Mouse (Mus musculus): ENCODE measurements at regions not wholly inside any gene's neighbourhood (a gene's known extent, or its start where the extent isn't known, plus 50 kb on each side); places are given as distances from the start of the nearest gene placed in this dataset.
"Not testable (repeated sequence)": the region's sequence is repeated elsewhere in the genome, so short reads cannot be mapped to it uniquely, and the experiment has no call there.

DNA sequence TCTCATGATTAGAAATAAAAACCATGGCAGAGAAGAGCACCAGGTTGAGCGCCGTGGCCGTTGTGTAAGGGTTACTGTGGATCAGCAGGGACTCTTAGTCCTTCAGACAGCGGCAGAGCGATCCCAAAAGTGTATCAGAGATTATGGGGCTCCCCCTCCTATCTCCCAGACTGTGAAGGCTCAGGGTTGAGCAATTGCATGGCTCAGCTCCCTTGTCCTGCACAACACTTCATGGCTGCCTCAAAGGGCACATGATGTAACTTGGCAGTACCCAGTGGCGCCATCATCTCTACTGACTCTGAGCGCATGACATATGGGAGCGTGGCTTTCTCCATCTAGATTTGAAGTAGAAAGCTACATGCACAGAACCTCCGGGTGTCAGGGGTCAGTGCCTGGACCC lies 108.3 kb downstream of the Tcp10c start:
- not testable (repeated sequence) for H3K36me3 ChIP-seq (replicated peaks; ENCODE audit: control insufficient read depth, insufficient read depth, low read depth); H3K9ac ChIP-seq (replicated peaks); DNase-seq (ENCODE audit: low read depth in 3 of 3, low spot score in 3 of 3); H3K4me2 ChIP-seq (ENCODE audit: low read depth); H3K4me3 ChIP-seq (ENCODE audit: insufficient read depth in 1 of 2, low read depth in 2 of 2, low read length in 2 of 2); H3K9me3 ChIP-seq (ENCODE audit: control insufficient read depth, low read length); H3K27ac ChIP-seq; H3K4me1 ChIP-seq (replicated peaks; ENCODE audit: control insufficient read depth in 2 of 2, insufficient read depth in 2 of 2, low read length in 1 of 2); H3K27me3 ChIP-seq (ENCODE audit: control insufficient read depth, insufficient read depth, low read length); ATAC-seq (ENCODE audit: insufficient read depth)
- WGBS (ENCODE audit: insufficient replicate concordance) = 51% methylated on average over 2 of the region's 9 CpGs

DNA sequence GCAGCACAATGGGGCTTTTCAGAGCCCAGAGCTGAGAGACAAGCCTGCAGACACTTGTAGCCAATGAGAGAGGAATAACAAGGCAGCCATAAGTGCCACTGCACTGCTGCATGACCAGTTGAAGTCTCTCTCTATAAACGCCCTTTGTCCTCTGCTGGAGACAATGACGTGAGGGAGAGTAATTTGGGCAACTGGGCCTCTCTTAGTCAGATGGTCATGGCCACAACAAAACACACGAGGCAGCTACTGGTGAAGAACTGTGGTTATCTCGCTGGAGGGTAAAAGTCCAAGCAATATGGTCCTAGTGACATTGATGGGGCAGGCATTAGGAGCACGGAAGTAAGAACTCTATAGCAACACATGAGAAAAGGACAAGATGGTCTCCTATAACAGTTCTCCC lies 111.5 kb downstream of the Tcp10c start:
- H3K27me3 ChIP-seq (ENCODE audit: control insufficient read depth, insufficient read depth, low read length); H3K36me3 ChIP-seq (replicated peaks; ENCODE audit: control insufficient read depth, insufficient read depth, low read depth); H3K4me2 ChIP-seq (ENCODE audit: low read depth); H3K4me3 ChIP-seq (ENCODE audit: insufficient read depth in 1 of 2, low read depth in 2 of 2, low read length in 2 of 2); H3K27ac ChIP-seq; H3K9ac ChIP-seq (replicated peaks); ATAC-seq (ENCODE audit: insufficient read depth); H3K9me3 ChIP-seq (ENCODE audit: control insufficient read depth, low read length); H3K4me1 ChIP-seq (replicated peaks; ENCODE audit: control insufficient read depth in 2 of 2, insufficient read depth in 2 of 2, low read length in 1 of 2); DNase-seq (ENCODE audit: low read depth in 3 of 3, low spot score in 3 of 3): not testable (repeated sequence)
- WGBS (ENCODE audit: insufficient replicate concordance) = 13% methylated on average over 4 of the region's 5 CpGs

DNA sequence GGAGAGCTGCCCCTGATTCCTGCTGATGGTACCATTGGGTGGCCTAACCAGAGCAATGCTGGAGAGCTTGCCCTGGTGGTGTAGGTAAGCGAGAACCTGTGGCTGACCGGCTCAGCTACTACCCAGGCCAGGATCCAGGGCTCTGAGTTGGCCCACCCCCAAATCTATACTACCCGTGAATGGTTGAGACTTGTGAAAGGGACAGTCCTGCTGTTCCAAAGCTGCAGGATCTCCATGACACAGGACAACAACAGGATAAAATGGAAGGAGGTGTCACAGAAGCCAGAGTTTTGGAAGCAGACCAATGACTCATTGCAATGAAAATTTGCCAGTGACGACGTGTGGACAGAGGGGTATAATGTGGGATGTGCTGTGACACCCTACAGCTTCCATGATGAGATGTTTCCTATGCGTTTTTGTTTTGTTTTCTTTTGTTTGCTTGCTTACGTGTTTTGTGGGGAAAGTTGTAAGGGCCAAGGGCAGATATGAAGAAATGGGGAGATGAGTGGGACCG lies 115.6 kb downstream of the Tcp10c start:
- not testable (repeated sequence) for H3K9ac ChIP-seq (replicated peaks); DNase-seq (ENCODE audit: low read depth in 3 of 3, low spot score in 3 of 3); H3K4me2 ChIP-seq (ENCODE audit: low read depth); H3K9me3 ChIP-seq (ENCODE audit: control insufficient read depth, low read length); H3K27ac ChIP-seq; H3K4me1 ChIP-seq (replicated peaks; ENCODE audit: control insufficient read depth in 2 of 2, insufficient read depth in 2 of 2, low read length in 1 of 2); H3K27me3 ChIP-seq (ENCODE audit: control insufficient read depth, insufficient read depth, low read length); ATAC-seq (ENCODE audit: insufficient read depth); H3K36me3 ChIP-seq (replicated peaks; ENCODE audit: control insufficient read depth, insufficient read depth, low read depth); H3K4me3 ChIP-seq (ENCODE audit: insufficient read depth in 1 of 2, low read depth in 2 of 2, low read length in 2 of 2)
- WGBS (ENCODE audit: insufficient replicate concordance) = 56% methylated on average over 8 of the region's 8 CpGs

DNA sequence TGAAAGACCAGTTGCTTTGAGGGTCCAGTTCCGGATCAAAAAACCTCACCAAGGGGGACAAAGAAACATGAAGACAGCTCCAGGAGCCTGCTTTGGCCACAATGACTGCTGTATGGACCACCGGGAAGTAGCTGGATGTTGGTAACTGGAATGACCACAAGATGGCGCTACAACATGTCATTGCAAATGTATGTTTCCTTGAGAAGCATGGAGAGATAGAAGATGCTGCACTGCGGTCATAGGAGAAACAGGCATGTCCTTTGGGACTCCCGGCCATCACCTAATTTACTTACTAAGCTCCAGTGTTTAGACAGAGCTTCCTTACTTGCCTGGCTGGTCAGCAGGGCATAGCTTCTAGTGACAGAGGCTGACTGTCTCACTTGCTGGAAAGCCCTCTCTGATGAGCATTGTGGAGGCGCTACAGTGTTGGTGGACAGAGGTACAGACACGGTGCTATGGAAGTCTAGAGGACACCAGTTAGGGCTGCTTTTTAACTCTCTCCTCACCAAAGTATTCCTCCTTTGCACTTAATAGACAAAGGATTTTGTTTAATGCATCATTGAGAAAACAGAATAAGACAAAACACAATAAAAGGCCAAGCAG lies 118.2 kb downstream of the Tcp10c start:
- H3K36me3 ChIP-seq (replicated peaks; ENCODE audit: control insufficient read depth, insufficient read depth, low read depth) = no peaks in the 10 kb centered on the region
- no peaks in the 10 kb centered on the region for H3K27me3 ChIP-seq (ENCODE audit: control insufficient read depth, insufficient read depth, low read length)
- H3K4me3 ChIP-seq (ENCODE audit: insufficient read depth in 1 of 2, low read depth in 2 of 2, low read length in 2 of 2) = no peak overlapping the region
- H3K9ac ChIP-seq (replicated peaks) = no peak overlapping the region
- no peak for TF ChIP-seq EP300 (IDR thresholded peaks at IDR 0.05; ENCODE audit: low read depth)
- TF ChIP-seq CTCF (IDR thresholded peaks at IDR 0.05; ENCODE audit: low read depth) = peak; percentile 73
- no peak overlapping the region for H3K4me2 ChIP-seq (ENCODE audit: low read depth)
- H3K9me3 ChIP-seq (ENCODE audit: control insufficient read depth, low read length) = no peaks in the 10 kb centered on the region
- no peak overlapping the region for H3K27ac ChIP-seq
- DNase-seq (ENCODE audit: low read depth in 3 of 3, low spot score in 3 of 3) (peak; percentile 4 to 40 (median 34)), ATAC-seq (ENCODE audit: insufficient read depth) (no peak)
- 22% methylated on average over 7 of the region's 7 CpGs for WGBS (ENCODE audit: insufficient replicate concordance)
- no peaks in the 10 kb centered on the region for H3K4me1 ChIP-seq (replicated peaks; ENCODE audit: control insufficient read depth in 2 of 2, insufficient read depth in 2 of 2, low read length in 1 of 2)

DNA sequence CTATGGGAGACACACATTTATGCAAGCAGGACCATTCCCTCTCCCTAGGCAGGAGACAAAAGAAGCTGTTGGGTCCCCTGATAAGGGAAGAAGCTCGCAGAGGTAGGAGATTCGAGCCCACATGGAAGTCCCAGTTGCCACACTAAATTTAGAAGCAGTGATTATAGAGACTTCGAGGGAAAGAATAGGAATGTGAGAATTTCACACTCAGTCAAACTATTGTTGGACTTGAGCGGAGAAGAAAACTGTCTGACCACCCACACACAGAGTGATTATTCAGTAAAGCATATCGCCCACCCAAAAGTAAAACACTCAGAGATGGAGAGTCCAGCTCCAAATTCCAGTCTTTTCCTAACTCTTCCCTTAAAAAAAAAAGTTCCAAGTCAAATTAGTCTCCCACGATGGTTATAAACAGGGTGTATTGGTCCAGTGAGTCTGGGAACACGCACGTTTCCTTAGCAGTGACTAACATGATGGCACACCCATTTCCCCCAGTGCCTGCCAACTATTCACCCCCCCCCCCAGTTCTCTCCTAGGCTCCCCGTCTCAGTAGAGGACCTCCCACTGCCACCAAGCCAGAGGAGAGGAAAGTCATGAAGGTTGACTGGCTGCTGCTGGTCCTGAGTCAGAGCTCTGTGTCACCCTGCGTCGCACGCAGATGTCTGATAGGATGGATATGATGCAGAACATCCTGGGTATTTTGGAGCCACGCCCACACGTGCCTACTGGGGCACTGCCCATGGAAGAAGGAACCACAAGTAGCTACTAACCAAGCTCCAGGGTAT lies 120.1 kb downstream of the Tcp10c start:
- no peak for DNase-seq (ENCODE audit: low read depth in 3 of 3, low spot score in 3 of 3)
- H3K27me3 ChIP-seq (ENCODE audit: control insufficient read depth, insufficient read depth, low read length) = no peaks in the 10 kb centered on the region
- TF ChIP-seq CTCF (IDR thresholded peaks at IDR 0.05; ENCODE audit: low read depth) = no peak
- TF ChIP-seq EP300 (IDR thresholded peaks at IDR 0.05; ENCODE audit: low read depth) = no peak

More for the DNA sequence above, 120.1 kb downstream of the Tcp10c start:
- ATAC-seq (ENCODE audit: insufficient read depth) = no peak
- Histone ChIP-seq H3K9ac (replicated peaks) (no peak overlapping the region), H3K27ac (no peak overlapping the region), H3K4me2 (ENCODE audit: low read depth) (no peak overlapping the region), H3K36me3 (replicated peaks; ENCODE audit: control insufficient read depth, insufficient read depth, low read depth) (no peaks in the 10 kb centered on the region), H3K4me3 (ENCODE audit: insufficient read depth in 1 of 2, low read depth in 2 of 2, low read length in 2 of 2) (no peak overlapping the region), H3K4me1 (replicated peaks; ENCODE audit: control insufficient read depth in 2 of 2, insufficient read depth in 2 of 2, low read length in 1 of 2) (no peaks in the 10 kb centered on the region), H3K9me3 (ENCODE audit: control insufficient read depth, low read length) (no peaks in the 10 kb centered on the region)
- 57% methylated on average over 14 of the region's 14 CpGs for WGBS (ENCODE audit: insufficient replicate concordance)

Data from liver, embryonic 14.5 days (tissue).